Mouse (Mus musculus): ENCODE measurements around the gene Ptprt. TPM values are rescaled to one million over a fixed set of nuclear protein-coding genes. Genes with fewer than 3 reads are reported as not detected.

Ptprt gene
- polyA plus RNA-seq, 1 experiment, result 0.05 TPM

DNA sequence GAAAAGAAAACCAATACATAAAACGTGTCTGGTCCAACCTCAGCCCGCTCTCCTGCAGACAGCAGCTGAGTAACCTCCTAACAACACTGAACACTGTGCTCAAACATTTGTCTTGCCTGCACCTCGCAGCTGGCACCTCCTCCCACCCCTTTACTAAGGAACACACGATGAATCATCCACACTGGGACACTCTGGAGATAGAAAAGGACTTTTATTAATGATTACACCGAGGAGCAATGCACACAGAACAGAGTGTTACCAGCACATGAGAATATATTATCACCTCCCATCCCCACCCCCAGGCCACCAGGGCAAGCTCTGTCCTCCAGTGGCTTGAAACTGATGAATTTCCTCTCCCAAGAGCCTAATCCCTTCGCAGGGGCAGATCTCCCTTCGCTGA, 230.8 kb downstream of the Ptprt start:
- whole genome bisulfite sequencing, result 34% methylated on average over 7 of the region's 7 CpGs
- Histone ChIP-seq H3K36me3 (ENCODE audit: control insufficient read depth, insufficient read depth, low read length) (no peaks in the 10 kb centered on the region), H3K27ac (ENCODE audit: insufficient read depth, low read depth, low read length) (no peak overlapping the region), H3K4me3 (ENCODE audit: insufficient read depth, low read depth, low read length) (no peak overlapping the region), H3K4me1 (ENCODE audit: control insufficient read depth, insufficient read depth, low read length) (no peaks in the 10 kb centered on the region), H3K27me3 (replicated peaks; ENCODE audit: control insufficient read depth, insufficient read depth, low read length) (no peaks in the 10 kb centered on the region)
- DNase-seq, result no peak
- TF ChIP-seq CTCF (conservative IDR thresholded peaks at IDR 0.05; ENCODE audit: insufficient read depth, insufficient read length, low read depth, low read length) (no peak), POLR2A (IDR thresholded peaks at IDR 0.05; ENCODE audit: low read depth, low read length) (no peak)

DNA sequence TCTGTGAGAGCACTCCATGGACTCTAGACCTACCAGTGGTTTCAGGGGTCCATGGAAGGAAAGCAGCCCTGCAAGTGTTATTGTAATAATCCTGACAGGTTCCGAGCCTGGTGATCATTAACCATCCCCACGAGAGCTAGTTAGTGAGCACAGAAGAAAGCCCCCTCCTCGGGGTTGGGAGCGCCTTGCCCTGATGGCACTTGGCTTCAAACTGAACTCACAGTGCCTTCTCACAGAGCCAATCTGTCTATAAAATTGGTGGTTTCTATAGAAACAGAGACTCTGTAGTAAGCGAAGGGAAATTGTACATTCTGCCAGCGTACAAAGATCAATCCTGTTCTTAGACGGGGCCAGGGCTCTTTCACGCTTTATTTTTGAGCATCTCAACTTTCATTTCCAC, 234.8 kb downstream of the Ptprt start:
- TF ChIP-seq POLR2A (IDR thresholded peaks at IDR 0.05; ENCODE audit: low read depth, low read length), result no peak
- no peak for TF ChIP-seq CTCF (conservative IDR thresholded peaks at IDR 0.05; ENCODE audit: insufficient read depth, insufficient read length, low read depth, low read length)
- Histone ChIP-seq H3K27ac (ENCODE audit: insufficient read depth, low read depth, low read length) (no peak overlapping the region), H3K4me1 (ENCODE audit: control insufficient read depth, insufficient read depth, low read length) (no peaks in the 10 kb centered on the region), H3K27me3 (replicated peaks; ENCODE audit: control insufficient read depth, insufficient read depth, low read length) (no peaks in the 10 kb centered on the region), H3K36me3 (ENCODE audit: control insufficient read depth, insufficient read depth, low read length) (no peaks in the 10 kb centered on the region), H3K4me3 (ENCODE audit: insufficient read depth, low read depth, low read length) (no peak overlapping the region)
- 61% methylated on average over 8 of the region's 8 CpGs for WGBS
- DNase-seq, result no peak

DNA sequence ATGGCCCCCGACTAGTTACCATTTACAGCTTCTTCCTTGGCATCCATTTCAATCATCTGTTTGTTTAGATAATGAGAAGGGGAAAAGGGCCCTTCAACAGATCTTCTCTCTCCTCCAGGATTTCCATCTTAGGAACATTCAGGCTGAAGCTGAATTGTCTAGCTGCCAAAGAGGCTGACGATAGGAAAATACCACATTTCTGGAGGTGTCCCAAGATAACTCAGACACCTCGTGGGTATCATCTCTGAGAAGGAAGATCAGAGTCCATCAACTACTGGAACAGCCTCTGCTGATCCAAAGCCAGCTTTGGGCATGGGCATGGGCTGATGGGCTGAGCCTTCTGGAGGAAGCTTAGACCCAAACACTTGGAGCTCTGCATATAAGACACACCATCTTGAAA, 242.8 kb downstream of the Ptprt start:
- 58% methylated on average over 3 of the region's 3 CpGs for WGBS

DNA sequence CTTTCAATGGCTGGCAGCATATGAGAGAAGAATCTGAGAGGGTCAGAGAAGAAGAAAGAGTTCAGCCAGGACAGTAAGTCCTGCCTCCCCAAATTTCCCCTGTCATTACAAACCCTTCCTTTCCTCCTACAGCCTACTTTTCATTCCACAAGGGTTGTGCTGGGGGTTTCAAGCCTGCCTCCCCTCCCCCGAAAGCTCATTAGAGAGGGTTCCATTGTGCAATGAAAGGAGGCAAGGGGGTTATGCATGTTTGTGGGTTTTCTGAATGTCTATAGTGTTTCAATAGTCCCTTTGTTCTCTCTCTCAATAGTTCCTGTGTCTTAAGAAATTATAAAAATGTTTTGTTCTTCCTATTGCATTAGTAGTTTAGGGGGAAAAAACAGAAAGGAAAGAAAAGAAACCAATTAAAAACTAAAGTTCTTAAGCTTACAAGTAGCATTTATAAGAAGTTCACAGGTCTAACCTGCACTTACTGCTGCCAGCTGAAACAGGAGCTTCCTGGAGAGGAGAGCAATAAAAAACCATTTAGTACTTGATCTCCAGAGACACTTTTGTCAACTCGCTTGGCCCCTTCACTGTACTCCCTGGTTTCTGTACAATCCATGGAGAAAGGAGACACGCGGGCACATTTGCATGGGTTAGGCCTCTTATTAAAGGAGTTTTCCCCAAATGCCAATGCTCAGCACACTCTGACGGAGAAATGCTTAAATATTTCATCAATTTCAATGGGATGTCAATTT, 247.7 kb downstream of the Ptprt start:
- no peak overlapping the region for H3K27ac ChIP-seq (ENCODE audit: insufficient read depth, low read depth, low read length)
- WGBS, result 77% methylated on average over 5 of the region's 5 CpGs
- H3K4me3 ChIP-seq (ENCODE audit: insufficient read depth, low read depth, low read length), result no peak overlapping the region
- TF ChIP-seq POLR2A (IDR thresholded peaks at IDR 0.05; ENCODE audit: low read depth, low read length) (no peak), CTCF (conservative IDR thresholded peaks at IDR 0.05; ENCODE audit: insufficient read depth, insufficient read length, low read depth, low read length) (no peak)
- no peaks in the 10 kb centered on the region for H3K27me3 ChIP-seq (replicated peaks; ENCODE audit: control insufficient read depth, insufficient read depth, low read length)
- no peak for DNase-seq
- H3K4me1 ChIP-seq (ENCODE audit: control insufficient read depth, insufficient read depth, low read length), result no peaks in the 10 kb centered on the region
- H3K36me3 ChIP-seq (ENCODE audit: control insufficient read depth, insufficient read depth, low read length), result no peaks in the 10 kb centered on the region

More for the DNA sequence above, 242.8 kb downstream of the Ptprt start:
- no peak for DNase-seq
- Histone ChIP-seq H3K27ac (ENCODE audit: insufficient read depth, low read depth, low read length) (no peak overlapping the region), H3K4me1 (ENCODE audit: control insufficient read depth, insufficient read depth, low read length) (no peaks in the 10 kb centered on the region), H3K36me3 (ENCODE audit: control insufficient read depth, insufficient read depth, low read length) (no peaks in the 10 kb centered on the region), H3K27me3 (replicated peaks; ENCODE audit: control insufficient read depth, insufficient read depth, low read length) (no peaks in the 10 kb centered on the region), H3K4me3 (ENCODE audit: insufficient read depth, low read depth, low read length) (no peak overlapping the region)
- TF ChIP-seq POLR2A (IDR thresholded peaks at IDR 0.05; ENCODE audit: low read depth, low read length), result no peak
- TF ChIP-seq CTCF (conservative IDR thresholded peaks at IDR 0.05; ENCODE audit: insufficient read depth, insufficient read length, low read depth, low read length), result no peak

DNA sequence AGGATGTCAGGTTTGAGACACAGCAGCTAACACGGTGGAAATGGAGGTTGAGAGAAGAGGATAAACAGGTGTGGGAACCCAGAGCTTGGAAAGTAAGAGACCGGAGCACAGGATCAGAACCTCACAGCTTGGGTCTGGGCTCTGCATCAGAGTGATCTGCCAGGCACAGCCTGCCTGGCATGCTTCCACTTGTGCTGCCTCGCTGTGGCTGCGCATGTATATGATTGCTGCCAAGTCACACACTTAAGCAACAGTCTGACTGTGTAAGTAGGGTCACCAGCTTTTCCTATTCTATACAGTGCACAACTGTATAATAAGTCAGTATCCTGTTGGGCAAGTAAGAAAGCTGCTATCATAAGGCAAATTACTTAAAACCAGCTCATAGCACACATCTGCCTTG, 249.9 kb downstream of the Ptprt start:
- Histone ChIP-seq H3K4me3 (ENCODE audit: insufficient read depth, low read depth, low read length) (no peak overlapping the region), H3K4me1 (ENCODE audit: control insufficient read depth, insufficient read depth, low read length) (no peaks in the 10 kb centered on the region), H3K36me3 (ENCODE audit: control insufficient read depth, insufficient read depth, low read length) (no peaks in the 10 kb centered on the region), H3K27ac (ENCODE audit: insufficient read depth, low read depth, low read length) (no peak overlapping the region), H3K27me3 (replicated peaks; ENCODE audit: control insufficient read depth, insufficient read depth, low read length) (no peaks in the 10 kb centered on the region)
- no peak for TF ChIP-seq POLR2A (IDR thresholded peaks at IDR 0.05; ENCODE audit: low read depth, low read length)
- no peak for TF ChIP-seq CTCF (conservative IDR thresholded peaks at IDR 0.05; ENCODE audit: insufficient read depth, insufficient read length, low read depth, low read length)
- DNase-seq, result no peak
- WGBS, result 81% methylated on average over 4 of the region's 4 CpGs

DNA sequence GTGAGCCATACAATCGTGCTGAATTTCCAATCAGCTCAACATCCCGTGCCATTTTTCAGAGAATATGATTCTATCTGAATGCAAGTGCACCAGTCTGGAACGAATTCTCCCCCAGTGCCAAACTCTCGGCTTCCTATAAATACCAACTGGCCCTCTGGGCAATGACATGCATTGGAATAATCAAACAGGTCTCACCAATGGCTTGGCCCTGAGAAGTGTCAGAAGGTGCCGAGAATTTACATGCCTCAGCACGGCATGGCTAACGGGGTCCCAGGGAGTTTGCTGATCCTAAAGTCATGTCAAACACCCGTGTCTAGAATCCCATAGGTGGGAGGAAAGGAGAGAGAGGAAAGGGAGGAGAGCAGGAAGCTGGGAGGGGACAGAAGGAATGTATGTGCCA, 251.7 kb downstream of the Ptprt start:
- Histone ChIP-seq H3K4me3 (ENCODE audit: insufficient read depth, low read depth, low read length) (no peak overlapping the region), H3K36me3 (ENCODE audit: control insufficient read depth, insufficient read depth, low read length) (no peaks in the 10 kb centered on the region), H3K27ac (ENCODE audit: insufficient read depth, low read depth, low read length) (no peak overlapping the region), H3K4me1 (ENCODE audit: control insufficient read depth, insufficient read depth, low read length) (no peaks in the 10 kb centered on the region), H3K27me3 (replicated peaks; ENCODE audit: control insufficient read depth, insufficient read depth, low read length) (no peaks in the 10 kb centered on the region)
- no peak for DNase-seq
- no peak for TF ChIP-seq POLR2A (IDR thresholded peaks at IDR 0.05; ENCODE audit: low read depth, low read length)
- TF ChIP-seq CTCF (conservative IDR thresholded peaks at IDR 0.05; ENCODE audit: insufficient read depth, insufficient read length, low read depth, low read length), result no peak
- 45% methylated on average over 8 of the region's 8 CpGs for WGBS

DNA sequence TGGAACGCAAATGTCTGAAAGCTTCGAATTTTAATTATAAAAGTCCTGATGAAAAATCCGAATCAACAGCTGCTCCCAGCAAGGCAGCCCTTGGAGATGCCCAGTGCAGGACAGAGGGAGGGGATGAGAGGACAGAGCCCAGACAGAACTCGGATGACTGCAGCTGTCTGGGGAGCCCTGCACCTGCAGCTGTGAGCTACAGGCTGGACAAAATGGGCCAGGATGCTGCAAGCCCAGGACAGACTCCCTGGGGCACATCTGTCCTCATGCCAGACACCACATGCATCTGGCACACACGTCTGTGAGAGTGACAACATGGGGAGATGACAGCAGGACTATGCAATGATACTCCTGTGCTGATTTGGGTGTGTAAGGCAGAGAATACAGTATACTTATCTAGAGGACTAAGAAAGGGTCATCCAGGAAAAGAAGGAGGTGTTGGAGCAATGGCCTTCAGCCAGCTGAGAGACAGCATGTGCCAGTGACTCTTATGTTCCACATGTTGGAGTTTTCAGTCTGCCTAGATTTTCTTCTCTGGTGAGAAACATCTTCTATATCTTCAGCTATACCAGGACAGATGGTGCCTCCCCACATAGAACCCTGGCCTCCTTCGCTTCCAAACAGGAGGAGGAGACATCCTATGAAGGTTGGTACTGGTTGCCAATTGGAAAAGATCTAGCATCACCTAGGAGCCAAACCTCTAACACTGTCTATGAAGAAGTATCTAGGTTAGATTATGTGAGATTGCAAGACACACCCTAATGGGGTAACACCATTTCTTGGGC, 259.4 kb downstream of the Ptprt start:
- 63% methylated on average over 6 of the region's 6 CpGs for WGBS
- Histone ChIP-seq H3K27ac (ENCODE audit: insufficient read depth, low read depth, low read length) (no peak overlapping the region), H3K4me1 (ENCODE audit: control insufficient read depth, insufficient read depth, low read length) (no peaks in the 10 kb centered on the region), H3K27me3 (replicated peaks; ENCODE audit: control insufficient read depth, insufficient read depth, low read length) (no peaks in the 10 kb centered on the region), H3K4me3 (ENCODE audit: insufficient read depth, low read depth, low read length) (no peak overlapping the region), H3K36me3 (ENCODE audit: control insufficient read depth, insufficient read depth, low read length) (no peaks in the 10 kb centered on the region)
- no peak for DNase-seq
- TF ChIP-seq CTCF (conservative IDR thresholded peaks at IDR 0.05; ENCODE audit: insufficient read depth, insufficient read length, low read depth, low read length) (no peak), POLR2A (IDR thresholded peaks at IDR 0.05; ENCODE audit: low read depth, low read length) (no peak)

Measured in kidney, adult 2 months (tissue).